Mouse (Mus musculus) MN1 (cell line): Measurements from ENCODE around the gene Pla2g4e.
"Not testable (repeated sequence)": the region's sequence is repeated elsewhere in the genome, so short reads cannot be mapped to it uniquely, and the experiment has no call there.

Source experiments
- DNase-seq: peaks from one replicate; pipeline ENCODE4 v3.0.0-alpha.2; 2016; ENCODE audit warnings: low spot score

Pla2g4e gene

DNA sequence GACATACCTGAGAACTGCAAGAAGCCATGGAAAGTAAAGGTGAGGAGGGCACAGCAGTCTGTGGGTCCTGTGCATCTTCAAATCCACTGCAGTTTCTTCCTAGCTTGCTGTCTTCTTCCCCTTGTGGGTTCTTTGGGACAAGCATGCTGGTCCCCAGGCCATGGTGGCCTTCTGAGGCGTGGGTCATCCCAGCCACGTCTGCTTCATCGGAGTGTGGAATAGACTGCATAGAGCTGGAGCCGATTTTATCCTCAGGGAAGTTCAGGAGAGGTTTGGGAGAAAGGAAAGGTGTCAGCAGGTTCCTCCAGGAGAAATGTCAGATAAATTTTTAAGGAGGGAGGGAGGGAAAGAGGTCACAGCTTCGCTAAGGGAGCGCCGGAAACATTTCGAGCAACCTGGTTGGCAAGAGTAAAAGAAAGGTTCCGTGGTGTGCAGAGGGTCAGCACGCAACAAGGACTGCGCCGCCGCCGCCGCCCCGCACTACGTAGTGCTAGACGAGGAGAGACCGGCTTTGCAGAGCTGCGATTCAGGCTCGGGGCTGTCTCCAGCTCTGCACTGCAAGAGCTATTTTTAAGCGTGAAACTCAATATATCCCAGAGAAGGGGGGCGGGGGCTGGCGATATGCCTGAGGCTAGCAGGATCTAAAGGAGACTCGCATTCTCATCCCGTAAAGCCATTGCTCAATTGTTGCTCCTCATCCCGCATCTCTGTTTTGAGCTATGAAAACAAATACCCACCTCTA is at the start of gene Pla2g4e:
Pla2g4e (minus strand) TSS at position 657 of the 742 bp plus-strand sequence.
- DNase-seq, result no peak

DNA sequence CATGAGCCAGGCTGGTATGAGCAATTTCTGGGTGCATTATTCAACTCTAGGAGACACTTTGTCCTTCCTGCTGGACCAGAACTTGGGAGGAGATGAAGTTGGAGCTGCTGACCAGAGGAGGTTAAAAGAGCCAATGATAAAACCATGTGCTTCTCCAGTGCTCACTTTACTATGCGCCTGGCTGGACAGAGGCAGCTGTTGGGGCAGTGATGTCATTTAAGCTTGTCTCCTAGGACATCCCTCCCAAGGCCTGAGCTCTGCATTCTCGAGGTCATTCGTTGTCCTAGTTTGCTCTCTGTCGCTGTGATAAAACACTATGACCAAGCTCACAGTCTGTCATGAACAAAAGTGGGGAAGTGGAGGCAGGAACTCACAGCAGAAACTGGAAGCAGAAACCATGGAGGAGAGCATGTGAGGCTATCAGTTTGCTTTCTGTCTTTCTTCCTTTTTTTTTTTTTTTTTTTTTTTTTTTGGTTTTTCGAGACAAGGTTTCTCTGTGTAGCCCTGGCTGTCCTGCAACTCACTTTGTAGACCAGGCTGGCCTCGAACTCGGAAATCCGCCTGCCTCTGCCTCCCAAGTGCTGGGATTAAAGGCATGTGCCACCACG is 46.4 kb upstream of the Pla2g4e start:
- no peak for DNase-seq

DNA sequence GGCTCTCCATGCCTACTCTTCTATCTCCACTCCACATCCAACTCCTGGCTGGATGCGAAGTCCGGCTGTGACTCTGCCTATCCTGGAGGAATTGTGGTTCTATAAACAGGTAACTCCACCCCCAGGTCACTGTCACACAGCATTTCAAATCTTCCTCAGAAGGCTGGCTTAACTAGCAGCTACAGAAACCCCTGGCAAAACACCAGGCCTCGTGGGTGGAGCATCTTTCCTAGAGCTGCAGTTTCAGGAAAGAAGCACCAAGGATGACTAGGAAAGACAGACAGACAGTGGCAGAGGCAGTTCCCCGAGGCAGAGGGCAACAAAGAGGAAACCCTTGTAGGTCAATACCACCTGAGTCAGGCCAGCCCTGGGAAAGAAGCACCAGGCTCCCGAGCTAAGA is 43.9 kb upstream of the Pla2g4e start, which contains the start of gene Pla2g4d:
Pla2g4d (minus strand) TSS at position 203 of the 400 bp plus-strand sequence.
- no peak for DNase-seq

DNA sequence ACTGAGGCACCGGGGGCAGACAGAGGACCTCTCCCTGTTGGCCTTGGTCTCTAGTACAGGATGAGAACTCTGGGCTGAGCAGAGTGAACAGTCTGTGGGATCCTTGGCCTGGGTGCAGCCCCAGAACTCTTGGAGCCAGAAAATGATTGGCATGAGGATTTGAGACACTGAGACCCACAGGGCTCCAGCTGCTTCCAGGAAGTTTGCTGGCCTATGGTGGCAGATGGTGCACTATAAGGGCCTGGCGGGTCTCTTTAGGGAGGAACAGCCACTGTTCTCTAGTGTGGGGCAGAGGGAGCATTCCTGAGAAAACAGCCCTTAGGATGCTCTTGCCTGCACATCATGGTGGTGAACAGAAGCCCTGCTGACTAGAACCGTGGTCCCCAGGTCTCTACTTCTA is 43.3 kb upstream of the Pla2g4e start:
- DNase-seq, result no peak

DNA sequence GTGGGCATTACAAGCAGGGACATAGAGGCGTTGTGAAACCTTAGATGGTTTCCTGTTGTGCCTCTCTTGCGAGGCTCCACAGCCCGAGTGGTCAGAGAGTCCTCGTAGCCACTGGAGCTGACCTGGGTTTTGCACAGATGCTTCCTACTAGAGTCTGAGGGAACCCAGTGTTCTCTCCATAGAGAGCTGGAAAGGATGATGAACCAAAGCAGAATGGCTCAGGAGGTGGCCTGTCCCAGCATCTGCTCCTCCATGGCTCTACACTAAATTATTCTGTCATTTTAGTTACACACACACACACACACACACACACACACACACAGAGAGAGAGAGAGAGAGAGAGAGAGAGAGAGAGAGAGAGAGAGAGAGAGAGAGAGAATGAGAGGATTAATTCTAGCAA is 40.5 kb upstream of the Pla2g4e start:
- no peak for DNase-seq

DNA sequence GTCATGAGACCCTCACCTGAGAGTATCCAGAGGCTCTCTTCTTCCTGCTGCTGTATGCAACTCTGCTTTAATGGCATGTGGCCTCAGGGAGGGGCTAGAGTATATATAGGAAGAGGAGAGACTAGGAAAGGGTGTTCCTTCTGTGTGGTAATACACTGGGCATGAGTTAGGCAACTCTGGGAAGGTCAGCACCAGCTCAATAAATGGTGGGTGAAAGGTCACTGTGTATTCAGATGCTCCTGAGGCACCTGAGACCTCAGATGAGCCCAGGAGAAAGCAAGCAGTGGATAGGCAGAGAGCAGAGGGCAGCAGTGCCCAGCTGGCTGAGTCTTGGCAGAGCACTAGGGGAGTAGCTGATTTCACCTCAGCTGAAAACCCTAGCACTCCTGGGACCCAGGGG is 39.6 kb upstream of the Pla2g4e start:
- DNase-seq, result no peak

DNA sequence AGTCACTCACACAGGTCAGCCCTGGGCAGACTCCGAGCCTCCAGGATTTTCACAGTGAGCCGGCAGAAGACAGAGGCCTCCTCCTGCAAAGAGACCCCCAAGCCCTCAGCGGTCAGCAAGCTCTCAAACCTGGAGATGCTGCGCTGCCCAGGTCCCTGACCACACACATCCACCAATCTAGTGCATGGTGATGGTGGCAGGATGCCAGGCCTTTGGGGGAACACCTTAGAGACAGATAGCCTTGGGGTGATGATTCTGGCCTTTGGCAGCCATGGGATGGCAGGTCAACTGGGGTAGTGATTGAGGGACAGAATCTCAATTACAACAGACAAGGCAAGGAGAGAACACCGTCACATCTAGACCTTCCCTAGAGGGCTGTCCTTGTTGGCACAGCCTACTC is 39.0 kb upstream of the Pla2g4e start:
- no peak for DNase-seq

DNA sequence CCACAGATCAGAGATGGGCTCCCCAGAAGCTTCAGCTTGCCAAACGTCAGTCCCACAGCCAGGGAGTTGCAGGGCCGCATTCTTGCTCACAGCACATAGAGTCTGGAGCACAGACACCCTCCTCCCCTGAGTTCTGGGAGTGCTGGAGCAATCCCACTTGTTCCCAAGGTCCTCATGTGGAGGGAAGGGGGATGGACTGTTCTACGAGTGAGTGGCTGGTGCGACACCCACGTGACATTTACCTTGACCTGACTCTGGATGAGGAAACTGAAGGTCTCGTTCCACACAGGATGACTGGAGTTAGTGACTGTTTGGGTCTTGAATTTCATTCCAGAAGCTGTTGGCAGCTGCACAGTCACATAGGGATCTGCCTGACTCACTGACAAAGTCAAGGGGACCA is 38.4 kb upstream of the Pla2g4e start:
- no peak for DNase-seq

DNA sequence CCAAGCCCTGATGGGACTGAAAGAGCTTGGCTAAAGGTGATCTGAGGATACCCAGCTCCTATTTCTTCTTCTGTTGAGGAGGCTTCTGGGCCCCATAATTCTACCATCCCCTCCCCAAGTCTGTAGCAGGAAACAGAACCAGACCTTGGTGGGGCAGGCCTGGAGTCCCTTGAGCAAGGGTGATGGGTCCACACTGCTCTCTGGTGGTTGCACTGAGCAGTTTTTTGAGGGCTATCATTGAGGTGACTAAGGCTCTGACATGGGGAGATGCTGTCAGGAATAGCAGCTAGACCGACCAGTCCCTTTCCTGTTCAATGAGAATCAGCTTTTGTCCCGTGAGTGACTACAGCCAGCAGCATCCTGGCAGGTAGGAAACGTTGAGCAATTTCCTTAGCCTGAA is 36.1 kb upstream of the Pla2g4e start:
- no peak for DNase-seq

DNA sequence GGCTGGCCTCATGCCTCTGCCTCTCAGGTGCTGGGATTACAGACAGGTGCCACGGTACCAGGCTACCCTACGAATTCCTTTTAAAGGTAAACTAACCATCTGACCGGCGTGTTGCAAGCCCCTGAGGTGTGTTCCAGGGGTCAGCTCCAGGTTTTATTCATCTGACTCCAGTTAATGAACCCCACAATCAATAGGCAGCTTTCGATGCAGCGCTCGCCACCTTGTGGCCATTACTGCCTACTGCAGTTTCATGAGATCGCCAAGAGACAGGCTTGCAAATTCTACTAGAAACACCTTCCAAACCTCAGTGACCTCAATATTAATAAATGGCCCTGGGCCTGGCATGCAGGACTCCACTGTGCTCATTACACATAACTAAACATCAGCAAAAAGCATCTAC is 34.8 kb upstream of the Pla2g4e start:
- peak; percentile 48 for DNase-seq

DNA sequence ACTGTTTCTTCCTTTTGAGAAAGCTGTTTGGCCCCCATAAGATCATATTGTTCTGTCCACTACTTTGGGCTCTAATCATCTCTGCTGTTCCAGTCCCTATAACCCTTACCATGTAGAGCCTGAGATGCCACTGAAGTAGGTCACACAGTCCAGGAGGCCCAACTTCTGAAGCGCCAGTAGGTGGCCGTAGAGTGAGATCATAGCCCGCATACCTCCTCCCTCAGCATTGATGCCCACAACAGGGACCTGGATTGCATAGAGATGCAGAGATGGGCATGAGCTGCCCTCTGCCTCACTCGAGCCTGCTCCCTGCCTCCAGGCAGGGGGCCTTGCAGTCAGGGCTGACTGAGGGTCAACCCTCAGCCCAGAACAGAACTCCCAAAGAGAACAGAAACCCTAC is 31.8 kb upstream of the Pla2g4e start:
- no peak for DNase-seq

DNA sequence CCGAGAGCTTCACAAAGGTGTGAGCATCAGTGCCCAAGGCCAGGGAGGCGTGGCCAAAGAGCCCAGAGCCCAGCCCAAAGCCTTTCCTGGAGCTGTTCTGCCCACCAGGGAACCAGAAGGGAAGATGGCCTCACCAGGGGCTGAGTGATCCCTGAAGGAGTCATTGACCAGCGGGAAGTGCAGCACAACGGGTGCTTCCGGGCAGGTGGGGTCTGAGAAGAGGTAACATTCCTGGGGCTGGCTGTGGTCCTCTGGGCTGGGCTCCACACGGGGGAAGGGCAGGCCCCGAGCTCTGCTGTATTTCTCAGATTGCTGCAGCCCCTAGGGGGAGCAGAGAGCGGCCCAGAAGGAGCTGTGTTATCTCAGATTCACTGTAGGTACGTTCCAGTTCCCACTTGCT is 23.5 kb upstream of the Pla2g4e start:
- no peak for DNase-seq

DNA sequence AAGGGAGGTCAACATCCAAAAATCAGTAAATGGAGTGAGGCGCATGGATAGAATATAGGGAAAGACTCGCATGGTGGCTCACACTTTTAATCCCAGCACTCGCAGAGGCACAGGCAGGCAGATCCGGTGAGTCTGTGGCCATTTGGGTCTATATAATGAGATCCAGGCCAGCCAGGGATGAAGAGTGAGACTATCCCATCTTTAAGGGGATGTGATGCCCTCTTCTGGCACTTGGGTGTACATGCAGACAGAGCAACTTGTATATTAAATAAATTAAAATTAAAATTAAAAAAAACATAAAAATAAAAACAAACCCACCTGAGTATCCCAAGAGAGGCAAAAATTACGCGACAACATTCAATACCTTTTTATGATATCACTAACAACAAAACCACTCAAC is 20.4 kb upstream of the Pla2g4e start:
- DNase-seq, result no peak

DNA sequence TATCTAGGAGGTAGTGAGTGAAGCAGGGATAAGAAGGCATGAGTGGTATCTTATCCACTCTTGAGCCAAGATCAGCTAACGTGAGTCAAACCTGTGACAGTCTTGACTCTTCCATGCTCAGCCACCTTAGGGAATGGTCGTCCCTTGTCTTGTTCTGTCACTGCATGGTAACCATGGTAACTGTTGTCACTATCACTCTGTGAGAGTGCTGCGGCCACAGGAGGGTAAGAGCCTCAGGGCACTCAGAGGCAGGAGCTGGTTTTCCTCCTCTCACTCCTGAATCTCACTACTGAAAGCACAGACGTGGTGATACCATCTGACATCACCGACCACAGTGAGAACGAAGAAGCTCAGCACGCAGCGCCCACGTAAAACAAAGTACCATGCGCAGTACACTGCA is 19.7 kb upstream of the Pla2g4e start:
- no peak for DNase-seq

DNA sequence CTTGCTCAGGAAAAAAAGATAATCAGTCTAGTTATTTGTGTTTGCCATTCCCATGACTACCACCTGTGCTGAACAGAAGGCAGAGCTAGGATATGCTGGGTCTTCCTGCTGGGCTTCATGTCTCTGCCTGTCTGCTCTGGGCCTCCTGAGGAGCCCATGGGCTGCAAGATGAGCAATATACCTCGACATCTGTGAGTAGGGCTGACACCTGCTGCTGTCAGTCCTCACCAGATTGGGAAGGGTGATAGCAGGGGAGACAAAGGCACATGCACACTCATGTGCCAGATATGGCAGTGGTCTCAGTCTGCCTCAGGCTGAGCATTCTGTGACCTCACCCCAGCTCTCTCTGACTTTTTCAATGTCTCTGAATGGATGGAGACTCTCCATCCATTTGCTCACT is 17.7 kb upstream of the Pla2g4e start:
- no peak for DNase-seq

DNA sequence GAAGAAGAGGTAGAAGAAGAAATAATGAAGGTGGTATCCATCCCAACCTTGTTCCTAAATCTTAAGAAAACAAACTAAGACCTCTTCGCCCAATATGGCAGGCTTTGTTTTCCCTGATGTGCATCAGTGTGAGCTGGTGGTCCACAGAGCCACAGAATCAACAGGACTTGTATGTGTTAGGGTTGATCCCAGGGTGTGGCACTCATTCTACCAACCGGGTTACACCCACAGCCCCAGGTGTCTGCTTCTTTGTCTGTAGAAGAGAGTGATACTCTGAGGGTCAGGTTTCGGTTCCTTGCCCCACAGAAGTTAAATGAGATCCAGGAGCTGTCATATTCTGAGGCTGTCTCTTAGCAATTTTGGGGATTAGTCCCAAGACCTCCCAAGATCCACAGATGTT is 16.2 kb upstream of the Pla2g4e start:
- no peak for DNase-seq

DNA sequence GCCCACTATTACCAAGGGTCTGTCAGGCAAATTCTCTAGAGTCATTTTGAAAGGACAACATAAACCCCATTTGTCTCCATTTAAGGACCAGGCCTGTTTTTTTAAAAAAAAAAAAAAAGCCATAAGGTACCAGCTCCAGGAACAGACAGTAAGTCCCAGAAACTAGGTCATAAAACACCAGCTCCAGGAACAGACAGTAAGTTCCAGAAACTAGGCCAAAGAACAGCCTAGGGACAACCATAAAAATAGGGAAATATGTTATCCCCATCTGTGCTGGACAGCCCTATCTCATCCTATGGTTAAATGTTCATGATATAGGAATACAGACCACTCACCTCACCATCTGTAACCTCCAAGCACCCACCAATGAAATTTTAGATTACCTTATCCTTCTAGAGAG is 11.1 kb upstream of the Pla2g4e start:
- no peak for DNase-seq

DNA sequence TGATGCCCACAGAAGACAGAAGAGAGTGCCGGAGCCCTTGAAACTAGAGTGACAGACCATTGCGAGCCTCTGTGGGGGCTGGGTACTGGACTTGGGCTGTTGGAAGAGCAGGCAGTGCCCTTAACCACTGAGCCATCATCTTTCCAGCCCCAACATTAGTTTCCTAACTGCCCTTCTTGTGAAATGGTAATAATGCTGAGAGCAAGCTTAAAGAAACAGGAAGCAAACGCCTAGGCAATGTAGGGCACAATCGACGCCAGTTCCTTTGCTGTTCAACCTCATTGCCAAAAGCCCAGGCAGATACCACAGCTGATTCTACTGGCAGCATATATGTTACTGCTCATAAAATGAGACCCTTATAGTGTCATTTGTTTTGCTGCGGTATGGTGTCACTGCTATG is 7.5 kb upstream of the Pla2g4e start:
- no peak for DNase-seq

DNA sequence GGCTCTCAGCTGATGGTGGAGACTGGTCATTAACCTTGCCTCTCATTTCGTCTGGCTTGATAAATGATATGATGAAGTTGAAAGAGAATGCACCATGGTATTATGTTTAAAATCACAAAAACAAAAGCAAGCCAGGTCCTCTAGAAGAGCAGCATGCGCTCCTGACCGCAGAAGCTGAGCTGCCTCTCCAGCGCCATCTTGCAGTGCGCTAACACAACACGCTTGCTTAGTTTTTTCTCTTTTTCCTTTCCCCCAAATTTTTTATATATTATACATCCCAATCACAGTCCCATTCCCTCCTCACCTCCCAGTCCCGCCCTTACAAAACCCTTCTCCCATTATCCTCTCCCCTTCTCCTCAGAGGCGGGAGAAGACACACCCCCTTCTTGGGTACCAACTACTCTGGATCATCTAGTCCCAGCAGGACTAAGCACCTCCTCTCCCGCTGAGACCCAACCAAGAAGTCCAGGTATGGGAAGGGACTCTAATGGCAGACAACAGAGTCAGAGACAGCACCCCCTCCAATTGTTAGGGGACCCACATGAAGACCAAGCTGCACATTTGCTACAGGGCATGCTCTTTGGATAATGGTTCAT is 384 bp upstream of the Pla2g4e start:
- no peak for DNase-seq

DNA sequence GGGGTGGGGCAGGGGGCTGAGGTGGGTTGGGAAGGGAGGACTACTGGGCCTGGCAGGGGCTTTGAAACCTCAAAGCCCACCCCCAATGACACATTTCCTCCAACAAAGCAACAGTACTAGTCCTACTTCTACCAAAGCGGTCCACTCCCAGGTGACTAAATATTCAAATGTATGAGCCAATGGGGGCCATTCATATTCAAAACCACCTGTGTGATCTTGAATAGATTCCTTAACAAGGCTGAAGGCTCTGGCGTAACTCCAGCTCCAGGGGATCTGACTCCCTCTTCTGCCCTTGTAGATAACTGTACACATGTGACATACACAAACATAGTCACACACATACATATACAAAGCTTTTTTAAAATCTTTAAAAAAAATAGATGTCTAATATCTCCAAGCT is 1.1 kb downstream of the Pla2g4e start:
- DNase-seq, result no peak

DNA sequence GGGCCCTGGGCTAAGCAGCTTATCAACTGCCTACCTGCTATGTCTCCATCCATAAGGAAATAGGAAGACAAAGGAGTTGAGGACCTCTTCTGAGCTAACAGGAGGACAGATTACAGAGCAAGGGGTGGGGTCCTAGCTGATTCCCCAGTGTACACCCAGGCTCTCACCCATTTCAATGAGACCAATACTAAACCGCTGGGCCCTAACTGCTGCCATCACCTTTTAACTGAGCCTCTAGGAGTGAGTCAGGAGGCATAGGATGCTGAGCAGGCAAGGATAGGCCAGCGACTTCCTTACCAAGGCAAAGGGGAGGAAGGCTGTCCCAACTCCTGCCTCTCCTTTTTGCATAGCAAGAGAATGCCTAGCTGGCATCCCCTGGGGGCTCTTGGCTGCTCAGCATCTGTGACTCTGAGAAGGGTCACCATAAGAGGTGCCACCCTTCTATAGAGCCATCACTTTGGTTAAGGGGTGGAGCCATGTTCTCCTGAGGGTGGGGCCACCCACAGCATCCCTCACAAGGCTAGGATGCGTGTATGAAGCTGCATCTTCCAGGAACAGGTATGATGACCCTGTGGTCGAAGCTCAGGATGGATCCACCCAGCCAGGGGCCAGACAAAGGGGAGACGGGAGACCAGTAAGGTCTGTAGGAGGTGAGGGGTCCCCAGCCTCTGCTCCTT is 2.2 kb downstream of the Pla2g4e start:
- no peak for DNase-seq

DNA sequence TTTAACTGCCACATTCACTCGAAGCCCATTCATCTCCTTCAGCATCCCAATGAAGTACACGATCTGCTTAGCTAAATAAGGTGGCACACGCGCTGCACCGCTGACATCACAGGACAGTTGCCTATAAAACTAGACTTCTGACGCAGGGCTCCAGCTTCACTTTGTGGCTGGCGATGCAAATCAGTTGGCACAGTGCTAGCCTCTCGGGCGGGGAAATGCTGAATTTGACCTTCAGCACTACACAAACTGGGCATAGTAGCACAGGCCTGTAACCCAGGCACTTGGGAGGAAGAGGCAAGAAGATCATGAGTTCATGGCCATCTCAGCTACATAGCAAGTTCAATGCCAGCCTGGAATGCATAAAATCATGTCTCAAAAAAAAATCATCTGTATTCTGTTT is 6.4 kb downstream of the Pla2g4e start:
- DNase-seq, result not testable (repeated sequence)

DNA sequence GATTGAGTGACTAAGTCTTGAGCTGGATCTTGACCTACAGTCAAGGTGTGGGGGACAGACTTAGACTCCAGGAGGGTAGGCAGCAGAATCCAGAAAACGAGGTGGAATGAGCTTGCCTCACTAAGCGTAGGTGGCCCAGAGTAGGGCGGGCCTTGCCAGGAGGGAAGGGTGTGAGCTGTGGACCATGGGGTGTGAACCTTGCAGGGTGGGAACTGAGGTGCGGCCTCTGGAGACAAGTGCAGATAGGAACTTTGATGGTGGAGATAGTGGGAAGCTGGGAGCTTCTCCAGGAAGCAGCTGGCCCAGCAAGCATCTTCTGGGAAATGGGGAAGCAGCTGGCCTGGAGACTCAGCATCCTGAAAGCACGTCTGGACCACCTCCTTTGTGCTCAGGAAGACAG is 7.4 kb downstream of the Pla2g4e start:
- DNase-seq, result no peak
